Mouse (Mus musculus): ENCODE measurements around the gene Pip5k1b.

DNA sequence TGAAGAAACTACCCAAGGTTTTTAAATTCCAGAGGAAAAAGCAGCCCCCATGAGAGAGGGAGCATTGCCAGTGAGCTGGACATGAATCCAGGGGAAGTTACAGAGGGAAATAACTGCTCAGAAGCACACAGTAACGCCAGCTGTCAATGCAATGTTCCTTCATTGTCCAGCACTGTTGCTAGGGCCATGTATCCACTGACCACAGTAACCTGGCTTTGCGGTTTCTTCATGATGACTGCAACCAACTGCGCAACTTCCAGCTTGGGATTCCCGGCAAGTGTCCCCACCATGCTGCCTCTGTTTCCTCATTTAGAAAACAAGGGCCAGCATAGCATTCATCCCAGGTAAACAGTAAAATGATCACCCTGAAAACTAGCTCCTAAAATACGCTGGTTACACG, 84.1 kb downstream of the Pip5k1b start:
- no peak for TF ChIP-seq CTCF (IDR thresholded peaks at IDR 0.05; ENCODE audit: borderline replicate concordance, insufficient read depth, low read depth, low read length)
- no peak for TF ChIP-seq POLR2A (IDR thresholded peaks at IDR 0.05; ENCODE audit: borderline replicate concordance, insufficient read depth, low read length)

Data from cerebellum, adult 2 months (tissue).